Mouse (Mus musculus) stomach, postnatal 0 days (tissue): ENCODE results near the gene Tie1. TPM values are rescaled to one million over a fixed set of nuclear protein-coding genes. Genes with fewer than 3 reads are reported as not detected.

ENCODE experiments used
- ATAC-seq: fragments of 200-750 bp; cut with Nextera tagmentation; 2 replicates; pipeline ENCODE4 v1.8.0; 2017; ENCODE audit not compliant: low FRiP score, low TSS enrichment
- DNase-seq: peaks from one replicate; pipeline ENCODE4 v3.0.0-alpha.2; 2016; ENCODE audit warnings: low spot score
- H3K27ac ChIP-seq: fragments of 300-500 bp; sonication (generic); replicated peaks from 2 replicates; pipeline ENCODE4 v1.5.1; 2014; ENCODE audit warnings: mild to moderate bottlenecking, control low read depth
- H3K27me3 ChIP-seq: fragments of 300-500 bp; sonication (generic); 2 replicates; pipeline ENCODE4 v1.6.1; 2014; ENCODE audit warnings: low read length; ENCODE audit not compliant: control insufficient read depth, insufficient read depth
- H3K36me3 ChIP-seq: fragments of 300-500 bp; sonication (generic); 2 replicates; pipeline ENCODE4 v1.6.1; 2014; ENCODE audit warnings: low read length, mixed read lengths; ENCODE audit not compliant: control insufficient read depth, insufficient read depth
- H3K4me1 ChIP-seq: fragments of 300-500 bp; sonication (generic); replicated peaks from 2 replicates; pipeline ENCODE4 v1.6.1; 2014; ENCODE audit warnings: antibody characterized with exemption; ENCODE audit not compliant: control insufficient read depth, insufficient read depth
- H3K4me2 ChIP-seq: fragments of 300-500 bp; sonication (generic); replicated peaks from 2 replicates; pipeline ENCODE4 v1.6.1; 2014; ENCODE audit warnings: low read depth, mild to moderate bottlenecking, control low read depth, moderate library complexity
- H3K4me3 ChIP-seq: fragments of 300-500 bp; sonication (generic); 2 replicates; pipeline ENCODE4 v1.5.1; 2014; ENCODE audit warnings: low read depth, low read length, control low read depth
- H3K9ac ChIP-seq: fragments of 300-500 bp; sonication (generic); 2 replicates; pipeline ENCODE4 v1.6.1; 2014; ENCODE audit warnings: mild to moderate bottlenecking, low read length, control low read depth, mixed read lengths
- H3K9me3 ChIP-seq: fragments of 300-500 bp; sonication (generic); 2 replicates; pipeline ENCODE4 v1.6.1; 2016; ENCODE audit warnings: low read length; ENCODE audit not compliant: control insufficient read depth
- CTCF ChIP-seq: IDR thresholded peaks from 2 replicates; pipeline ENCODE4 v1.5.1; 2016; ENCODE audit warnings: antibody characterized with exemption, low read depth, mild to moderate bottlenecking, moderate library complexity
- EP300 ChIP-seq: optimal IDR thresholded peaks from 2 replicates; pipeline ENCODE3; 2016; ENCODE audit warnings: antibody characterized with exemption
- WGBS: fragments of 180-500 bp; shearing (Covaris S2); extraction: QIAGEN DNeasy Blood & Tissue Kit; methylation state at CpG from one replicate; pipeline ENCODE4 v1.1.7; 2014; 5-methylcytosine and 5-hydroxymethylcytosine counted together
- polyA plus RNA-seq: library from polyadenylated mRNA; unstranded; fragments of >200 nt; fragmentation: Nextera tagmentation; extraction: Ambion mirVana; gene quantifications from 2 replicates; pipeline ENCODE4 v1.2.1, GENCODE M21; 2015

The Tie1 gene
- polyA plus RNA-seq, 1 experiment from 2014 or later: 9.2 TPM

GRCm38 (mm10) chr4:118428531-118429214, 61.2 kb downstream of the Tie1 start:
- peaks cover 15% of the 10 kb centered on the region for H3K36me3 ChIP-seq
- H3K9me3 ChIP-seq: no peaks in the 10 kb centered on the region
- 20% methylated on average over 15 of the region's 15 CpGs for WGBS
- no peaks in the 10 kb centered on the region for H3K27me3 ChIP-seq
- H3K27ac ChIP-seq: peak overlapping the region; percentile 94
- peak; percentile 52 for DNase-seq
- H3K4me3 ChIP-seq: peak overlapping the region; percentile 77
- peaks cover 4% of the 10 kb centered on the region for H3K4me1 ChIP-seq
- no peak for TF ChIP-seq CTCF
- no peak for TF ChIP-seq EP300
- peak; percentile 51 for ATAC-seq
- H3K9ac ChIP-seq: peak overlapping the region; percentile 84
- H3K4me2 ChIP-seq: peak overlapping the region; percentile 91

GRCm38 (mm10) chr4:118427768-118428451, 62.0 kb downstream of the Tie1 start, which contains the start of gene Elovl1:
Gene Elovl1 (plus strand): TSS chr4:118428093.
- DNase-seq: peak; percentile 96
- no peak for TF ChIP-seq EP300
- TF ChIP-seq CTCF: peak; percentile 69
- H3K4me2 ChIP-seq: peak within 1 kb of the TSS; percentile 91
- H3K4me1 ChIP-seq: peaks cover 4% of the 10 kb centered on the region
- peaks cover 15% of the 10 kb centered on the region for H3K36me3 ChIP-seq
- H3K27ac ChIP-seq: peak within 1 kb of the TSS; percentile 94
- H3K9me3 ChIP-seq: no peaks in the 10 kb centered on the region
- ATAC-seq: peak; percentile 96
- H3K4me3 ChIP-seq: peak within 1 kb of the TSS; percentile 77
- WGBS: 0% methylated on average over 17 of the region's 31 CpGs
- H3K9ac ChIP-seq: peak within 1 kb of the TSS; percentile 84
- H3K27me3 ChIP-seq: no peaks in the 10 kb centered on the region

GRCm38 (mm10) chr4:118427415-118427767, 62.5 kb downstream of the Tie1 start:
- TF ChIP-seq EP300 (no peak), CTCF (no peak)
- Histone ChIP-seq H3K27me3 (no peaks in the 10 kb centered on the region), H3K9me3 (no peaks in the 10 kb centered on the region), H3K4me2 (peak overlapping the region; percentile 91), H3K36me3 (peaks cover 12% of the 10 kb centered on the region), H3K9ac (peak overlapping the region; percentile 84), H3K4me3 (peak overlapping the region; percentile 77), H3K27ac (peak overlapping the region; percentile 94), H3K4me1 (peaks cover 4% of the 10 kb centered on the region)
- WGBS: 2% methylated on average over 5 of the region's 5 CpGs
- DNase-seq (no peak), ATAC-seq (no peak)

GRCm38 (mm10) chr4:118425374-118425773, 64.5 kb downstream of the Tie1 start:
- no peak for TF ChIP-seq EP300
- no peak for TF ChIP-seq CTCF
- Histone ChIP-seq H3K9ac (no peak overlapping the region), H3K9me3 (no peaks in the 10 kb centered on the region), H3K4me3 (no peak overlapping the region), H3K4me2 (no peak overlapping the region), H3K4me1 (peaks cover 4% of the 10 kb centered on the region), H3K36me3 (peaks cover under 1% of the 10 kb centered on the region; the same call in 1 of the 2 replicates), H3K27me3 (no peaks in the 10 kb centered on the region), H3K27ac (no peak overlapping the region)
- DNase-seq (no peak), ATAC-seq (no peak)
- 92% methylated on average over 1 of the region's 1 CpGs for WGBS

GRCm38 (mm10) chr4:118424541-118425160, 65.2 kb downstream of the Tie1 start:
- Histone ChIP-seq H3K9ac (no peak overlapping the region), H3K4me1 (no peaks in the 10 kb centered on the region; the same call in 1 of the 2 replicates), H3K36me3 (peaks cover 2% of the 10 kb centered on the region; the same call in 1 of the 2 replicates), H3K4me3 (no peak overlapping the region), H3K9me3 (no peaks in the 10 kb centered on the region), H3K27ac (no peak overlapping the region), H3K4me2 (no peak overlapping the region), H3K27me3 (no peaks in the 10 kb centered on the region)
- ATAC-seq (no peak), DNase-seq (no peak)
- TF ChIP-seq CTCF: no peak
- TF ChIP-seq EP300: no peak
- 71% methylated on average over 4 of the region's 4 CpGs for WGBS
